Mouse (Mus musculus): ENCODE data around the gene Exosc2. TPM values are rescaled to one million over a fixed set of nuclear protein-coding genes. Genes with fewer than 3 reads are reported as not detected.

Gene Exosc2
- polyA plus RNA-seq, 1 experiment from 2014 or later = 77.3 TPM

- no peak for ATAC-seq (replicated peaks; ENCODE audit: insufficient number of reproducible peaks, low FRiP score, low TSS enrichment, low read depth)
- peaks cover 12% of the 10 kb centered on the region for H3K36me3 ChIP-seq (replicated peaks; ENCODE audit: control insufficient read depth, insufficient read depth, low read depth, low read length)
Measured at GRCm38 (mm10) chr2:31681731-31682235, 11.3 kb downstream of the Exosc2 start.

GRCm38 (mm10) chr2:31683666-31684065 is 13.2 kb downstream of the Exosc2 start:
- Histone ChIP-seq H3K9me3 (replicated peaks; ENCODE audit: control insufficient read depth, low read length) (no peaks in the 10 kb centered on the region), H3K36me3 (replicated peaks; ENCODE audit: control insufficient read depth, insufficient read depth, low read depth, low read length) (peaks cover 8% of the 10 kb centered on the region), H3K9ac (replicated peaks; ENCODE audit: low read length) (no peak overlapping the region), H3K27ac (replicated peaks; ENCODE audit: low read depth, low read length) (no peak overlapping the region), H3K4me1 (ENCODE audit: control insufficient read depth, insufficient read depth, low read length) (no peaks in the 10 kb centered on the region), H3K4me2 (ENCODE audit: low read depth, low read length) (no peak overlapping the region), H3K27me3 (ENCODE audit: control insufficient read depth, insufficient read depth, low read length) (no peaks in the 10 kb centered on the region), H3K4me3 (ENCODE audit: low read depth, low read length) (no peak overlapping the region)
- ATAC-seq (replicated peaks; ENCODE audit: insufficient number of reproducible peaks, low FRiP score, low TSS enrichment, low read depth) (no peak), DNase-seq (ENCODE audit: low spot score) (peak; percentile 79)
- 29% methylated on average over 2 of the region's 2 CpGs for WGBS

More at GRCm38 (mm10) chr2:31681731-31682235, 11.3 kb downstream of the Exosc2 start:
- Histone ChIP-seq H3K4me1 (ENCODE audit: control insufficient read depth, insufficient read depth, low read length) (no peaks in the 10 kb centered on the region), H3K27me3 (ENCODE audit: control insufficient read depth, insufficient read depth, low read length) (no peaks in the 10 kb centered on the region), H3K4me3 (ENCODE audit: low read depth, low read length) (no peak overlapping the region), H3K9me3 (replicated peaks; ENCODE audit: control insufficient read depth, low read length) (no peaks in the 10 kb centered on the region), H3K27ac (replicated peaks; ENCODE audit: low read depth, low read length) (no peak overlapping the region), H3K4me2 (ENCODE audit: low read depth, low read length) (no peak overlapping the region), H3K9ac (replicated peaks; ENCODE audit: low read length) (no peak overlapping the region)
- DNase-seq (ENCODE audit: low spot score) = no peak
- 88% methylated on average over 6 of the region's 6 CpGs for WGBS

DNA sequence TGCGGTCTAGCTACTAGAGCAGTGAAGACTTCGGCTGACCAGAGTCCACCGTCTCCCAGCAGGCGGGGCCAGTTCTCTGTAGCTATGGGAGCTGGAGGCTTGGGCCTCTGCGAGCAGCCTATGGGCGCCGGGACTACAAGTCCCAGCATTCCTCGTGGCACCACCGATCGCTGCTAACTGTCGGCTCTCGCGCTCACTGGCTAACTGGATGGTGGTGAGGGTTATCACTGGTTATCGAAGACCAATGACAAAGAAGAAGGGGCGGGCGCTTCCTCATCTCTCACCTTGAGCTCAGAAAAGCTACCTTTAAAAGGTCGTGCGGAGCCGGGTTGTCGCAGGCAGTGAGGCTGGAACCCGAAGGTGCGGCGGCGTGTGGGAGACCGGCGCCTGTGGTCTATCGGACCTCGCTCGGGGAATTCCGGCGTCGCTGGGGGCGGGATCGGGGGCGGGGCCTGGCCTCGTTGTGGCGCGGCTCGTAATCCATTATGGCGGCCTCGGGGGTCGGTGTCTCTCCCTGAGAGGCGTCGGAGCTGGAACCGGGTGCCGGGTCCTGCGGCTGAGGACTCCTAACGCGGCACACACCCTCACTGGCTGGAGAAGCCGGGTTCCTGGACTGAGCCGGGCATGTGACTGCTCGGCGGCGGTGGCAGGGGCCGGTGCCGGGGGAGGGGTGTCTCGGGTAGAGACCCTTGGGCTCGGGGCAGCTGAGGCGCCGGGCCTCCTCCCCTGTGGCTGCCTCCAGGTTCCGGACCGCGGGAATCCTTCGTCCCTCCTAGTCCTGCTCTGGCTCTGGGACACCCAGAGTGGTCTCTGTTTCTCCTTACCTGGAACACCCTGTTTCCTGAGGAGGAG is 17.8 kb downstream of the Exosc2 start, which contains the start of gene Abl1:
TSS of gene Abl1 (plus strand) at position 303 of the 852 bp plus-strand sequence.
- Histone ChIP-seq H3K4me3 (ENCODE audit: low read depth, low read length) (peak within 1 kb of the TSS; percentile 92), H3K4me2 (ENCODE audit: low read depth, low read length) (peak within 1 kb of the TSS; percentile 80)
- under 1% methylated on average over 58 of the region's 64 CpGs for WGBS

DNA sequence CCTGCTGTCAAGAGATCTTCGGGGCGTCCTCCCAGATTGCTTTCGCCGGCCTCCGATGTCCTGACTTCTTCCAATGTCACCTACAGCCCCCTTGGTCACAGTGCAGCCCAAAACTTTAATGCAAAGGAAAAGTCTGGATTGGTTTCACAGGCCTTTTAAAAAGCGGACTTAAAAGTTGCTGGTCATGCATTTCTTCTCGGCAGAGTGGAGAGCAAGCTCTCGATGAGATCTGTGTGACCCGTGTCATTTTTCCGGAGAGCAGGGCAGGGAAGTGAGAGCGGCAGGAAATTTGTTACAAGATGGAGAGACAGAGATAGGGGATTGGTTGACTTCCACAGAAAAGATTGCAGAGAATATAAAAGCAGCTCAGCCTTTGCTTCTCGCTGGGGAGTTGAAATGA is 18.5 kb downstream of the Exosc2 start:
- Histone ChIP-seq H3K9me3 (replicated peaks; ENCODE audit: control insufficient read depth, low read length) (no peaks in the 10 kb centered on the region), H3K4me3 (ENCODE audit: low read depth, low read length) (peak overlapping the region; percentile 92), H3K4me1 (ENCODE audit: control insufficient read depth, insufficient read depth, low read length) (no peaks in the 10 kb centered on the region), H3K27me3 (ENCODE audit: control insufficient read depth, insufficient read depth, low read length) (no peaks in the 10 kb centered on the region), H3K4me2 (ENCODE audit: low read depth, low read length) (peak overlapping the region; percentile 80), H3K27ac (replicated peaks; ENCODE audit: low read depth, low read length) (peak overlapping the region; percentile 88), H3K9ac (replicated peaks; ENCODE audit: low read length) (peak overlapping the region; percentile 87), H3K36me3 (replicated peaks; ENCODE audit: control insufficient read depth, insufficient read depth, low read depth, low read length) (no peaks in the 10 kb centered on the region)
- ATAC-seq (replicated peaks; ENCODE audit: insufficient number of reproducible peaks, low FRiP score, low TSS enrichment, low read depth) = no peak
- WGBS = 0% methylated on average over 12 of the region's 12 CpGs
- DNase-seq (ENCODE audit: low spot score) = peak; percentile 7

More for the DNA sequence above, 17.8 kb downstream of the Exosc2 start, which contains the start of gene Abl1:
- H3K9ac ChIP-seq (replicated peaks; ENCODE audit: low read length) = peak within 1 kb of the TSS; percentile 87
- ATAC-seq (replicated peaks; ENCODE audit: insufficient number of reproducible peaks, low FRiP score, low TSS enrichment, low read depth) (peak; percentile 99), DNase-seq (ENCODE audit: low spot score) (peak; percentile 98)
- H3K27ac ChIP-seq (replicated peaks; ENCODE audit: low read depth, low read length) = peak within 1 kb of the TSS; percentile 88
- no peaks in the 10 kb centered on the region for H3K36me3 ChIP-seq (replicated peaks; ENCODE audit: control insufficient read depth, insufficient read depth, low read depth, low read length)
- no peaks in the 10 kb centered on the region for H3K9me3 ChIP-seq (replicated peaks; ENCODE audit: control insufficient read depth, low read length)
- no peaks in the 10 kb centered on the region for H3K4me1 ChIP-seq (ENCODE audit: control insufficient read depth, insufficient read depth, low read length)
- H3K27me3 ChIP-seq (ENCODE audit: control insufficient read depth, insufficient read depth, low read length) = no peaks in the 10 kb centered on the region

DNA sequence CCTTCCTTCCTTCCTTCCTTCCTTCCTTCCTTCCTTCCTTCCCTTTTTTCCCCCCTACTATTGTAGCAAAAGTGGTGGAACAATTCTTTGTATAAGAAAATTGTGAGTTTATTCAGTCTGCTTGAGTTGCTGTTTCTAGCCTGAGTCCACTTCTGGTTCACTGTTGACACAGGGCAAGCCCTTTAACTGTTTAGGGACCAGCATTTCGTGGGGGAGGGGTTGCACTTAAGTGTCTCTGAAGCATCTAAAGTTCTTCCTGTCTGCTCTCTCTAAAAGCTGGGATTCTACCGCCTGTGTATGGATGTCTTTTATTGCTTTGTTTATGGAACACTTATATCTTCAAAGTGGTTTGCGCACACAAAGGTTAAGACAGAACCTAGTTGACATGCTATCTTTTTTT is 19.5 kb downstream of the Exosc2 start:
- WGBS = 49% methylated on average over 3 of the region's 3 CpGs
- ATAC-seq (replicated peaks; ENCODE audit: insufficient number of reproducible peaks, low FRiP score, low TSS enrichment, low read depth) (no peak), DNase-seq (ENCODE audit: low spot score) (no peak)
- Histone ChIP-seq H3K4me2 (ENCODE audit: low read depth, low read length) (peak overlapping the region; percentile 80), H3K27me3 (ENCODE audit: control insufficient read depth, insufficient read depth, low read length) (no peaks in the 10 kb centered on the region), H3K9me3 (replicated peaks; ENCODE audit: control insufficient read depth, low read length) (no peaks in the 10 kb centered on the region), H3K9ac (replicated peaks; ENCODE audit: low read length) (0 out of 2 replicates have a peak overlapping the region, but pooled peaks have one; percentile 34), H3K4me1 (ENCODE audit: control insufficient read depth, insufficient read depth, low read length) (no peaks in the 10 kb centered on the region), H3K36me3 (replicated peaks; ENCODE audit: control insufficient read depth, insufficient read depth, low read depth, low read length) (no peaks in the 10 kb centered on the region), H3K27ac (replicated peaks; ENCODE audit: low read depth, low read length) (no peak overlapping the region), H3K4me3 (ENCODE audit: low read depth, low read length) (peak overlapping the region; percentile 92)

DNA sequence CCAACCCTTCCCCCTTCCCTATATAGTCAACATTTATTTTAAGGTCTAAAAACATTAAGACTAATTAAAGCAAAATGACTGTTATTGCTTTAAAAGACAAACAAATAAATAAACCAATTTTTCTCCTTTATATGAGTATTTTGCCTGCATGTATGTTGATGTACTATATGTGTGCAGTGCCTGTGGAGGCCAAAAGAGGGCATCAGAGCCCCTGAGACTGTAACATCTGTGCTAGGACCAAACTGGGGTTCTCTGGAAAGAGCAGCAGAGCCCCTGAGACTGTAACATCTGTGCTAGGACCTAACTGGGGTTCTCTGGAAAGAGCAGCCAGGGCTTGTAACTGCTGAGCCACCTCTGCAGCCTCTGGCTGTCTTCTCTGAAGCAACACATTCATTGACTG is 27.7 kb downstream of the Exosc2 start:
- DNase-seq (ENCODE audit: low spot score) = peak; percentile 10
- no peak overlapping the region for H3K4me3 ChIP-seq (ENCODE audit: low read depth, low read length)
- H3K9me3 ChIP-seq (replicated peaks; ENCODE audit: control insufficient read depth, low read length) = no peaks in the 10 kb centered on the region
- H3K4me1 ChIP-seq (ENCODE audit: control insufficient read depth, insufficient read depth, low read length) = no peaks in the 10 kb centered on the region
- no peak overlapping the region for H3K4me2 ChIP-seq (ENCODE audit: low read depth, low read length)
- ATAC-seq (replicated peaks; ENCODE audit: insufficient number of reproducible peaks, low FRiP score, low TSS enrichment, low read depth) = no peak
- no peak overlapping the region for H3K27ac ChIP-seq (replicated peaks; ENCODE audit: low read depth, low read length)
- no peaks in the 10 kb centered on the region for H3K27me3 ChIP-seq (ENCODE audit: control insufficient read depth, insufficient read depth, low read length)
- H3K36me3 ChIP-seq (replicated peaks; ENCODE audit: control insufficient read depth, insufficient read depth, low read depth, low read length) = no peaks in the 10 kb centered on the region; the same call in 1 of the 2 replicates
- no peak overlapping the region for H3K9ac ChIP-seq (replicated peaks; ENCODE audit: low read length)

DNA sequence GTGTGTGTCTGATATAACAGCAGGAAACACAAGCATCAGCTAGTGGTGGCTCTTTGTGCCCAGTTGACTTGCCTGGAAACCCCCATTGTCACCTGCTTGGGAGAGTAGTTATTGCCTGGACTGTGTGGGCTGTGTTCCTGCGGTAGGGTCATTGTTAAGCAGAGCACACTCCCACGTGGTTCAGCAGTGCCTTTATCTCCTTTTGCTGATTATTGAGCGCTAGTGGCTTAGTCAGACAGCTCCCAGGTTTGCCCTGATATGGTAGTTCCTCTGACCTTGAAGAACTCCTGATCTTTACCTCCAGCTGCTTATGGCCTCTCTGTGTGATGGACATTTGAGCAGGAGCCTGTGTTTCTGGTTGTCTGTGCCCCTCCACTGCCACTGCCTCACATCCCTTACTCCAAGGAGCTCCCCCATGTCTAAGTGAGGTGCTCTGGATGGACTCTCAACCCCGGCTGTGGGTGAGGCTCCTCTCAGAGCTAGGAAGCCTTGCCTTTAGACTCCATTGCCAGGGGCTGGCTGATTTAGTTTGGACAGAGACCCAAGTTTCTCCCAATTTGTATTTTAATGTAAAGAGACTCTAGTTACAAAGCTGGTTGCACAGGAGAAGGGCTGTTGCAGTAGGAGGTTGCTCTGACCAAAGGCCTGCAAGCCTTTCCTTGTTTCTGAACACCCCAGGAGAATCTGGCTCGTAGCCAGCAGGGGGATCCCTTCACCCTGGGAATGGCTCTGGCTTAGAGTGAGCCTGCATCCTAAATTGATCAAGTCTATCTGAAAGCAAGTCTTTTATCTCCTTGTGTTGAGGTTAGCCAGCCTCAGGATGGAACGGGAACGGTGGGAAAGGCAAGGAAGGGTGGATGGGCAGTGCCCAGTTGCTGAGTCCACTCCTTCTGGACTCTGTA is 30.3 kb downstream of the Exosc2 start:
- no peak overlapping the region for H3K4me3 ChIP-seq (ENCODE audit: low read depth, low read length)
- peak; percentile 65 for DNase-seq (ENCODE audit: low spot score)
- H3K36me3 ChIP-seq (replicated peaks; ENCODE audit: control insufficient read depth, insufficient read depth, low read depth, low read length) = no peaks in the 10 kb centered on the region; the same call in 1 of the 2 replicates
- no peak for ATAC-seq (replicated peaks; ENCODE audit: insufficient number of reproducible peaks, low FRiP score, low TSS enrichment, low read depth)
- WGBS = 64% methylated on average over 7 of the region's 7 CpGs
- H3K9me3 ChIP-seq (replicated peaks; ENCODE audit: control insufficient read depth, low read length) = no peaks in the 10 kb centered on the region
- H3K9ac ChIP-seq (replicated peaks; ENCODE audit: low read length) = no peak overlapping the region
- no peaks in the 10 kb centered on the region for H3K4me1 ChIP-seq (ENCODE audit: control insufficient read depth, insufficient read depth, low read length)
- no peaks in the 10 kb centered on the region for H3K27me3 ChIP-seq (ENCODE audit: control insufficient read depth, insufficient read depth, low read length)
- H3K4me2 ChIP-seq (ENCODE audit: low read depth, low read length) = no peak overlapping the region
- H3K27ac ChIP-seq (replicated peaks; ENCODE audit: low read depth, low read length) = no peak overlapping the region

All from embryonic facial prominence, embryonic 11.5 days (tissue).